Mouse (Mus musculus): ENCODE results near the gene Gpatch8.
"Not testable (repeated sequence)": the region's sequence is repeated elsewhere in the genome, so short reads cannot be mapped to it uniquely, and the experiment has no call there.

Gene Gpatch8

GRCm38 (mm10) chr11:102572866-102573663 is 16.9 kb upstream of the Gpatch8 start:
- no peak for DNase-seq (ENCODE audit: low read depth, low spot score)

GRCm38 (mm10) chr11:102568756-102569377 is 12.7 kb upstream of the Gpatch8 start:
- no peak for DNase-seq (ENCODE audit: low read depth, low spot score)

- DNase-seq (ENCODE audit: low read depth, low spot score), result no peak
Measured at GRCm38 (mm10) chr11:102568191-102568590, 12.0 kb upstream of the Gpatch8 start.

- DNase-seq (ENCODE audit: low read depth, low spot score), result no peak
Measured at GRCm38 (mm10) chr11:102567723-102568122, 11.5 kb upstream of the Gpatch8 start.

GRCm38 (mm10) chr11:102567157-102567556 is 11.0 kb upstream of the Gpatch8 start:
- no peak for DNase-seq (ENCODE audit: low read depth, low spot score)

- no peak for DNase-seq (ENCODE audit: low read depth, low spot score)
Measured at GRCm38 (mm10) chr11:102566290-102566689, 10.1 kb upstream of the Gpatch8 start.

- no peak for DNase-seq (ENCODE audit: low read depth, low spot score)
Measured at GRCm38 (mm10) chr11:102565741-102566140, 9.5 kb upstream of the Gpatch8 start.

GRCm38 (mm10) chr11:102564952-102565671 is 8.9 kb upstream of the Gpatch8 start:
- DNase-seq (ENCODE audit: low read depth, low spot score), result not testable (repeated sequence)

- no peak for DNase-seq (ENCODE audit: low read depth, low spot score)
Measured at GRCm38 (mm10) chr11:102558704-102559103, 2.5 kb upstream of the Gpatch8 start.

GRCm38 (mm10) chr11:102557386-102557785 is 1.2 kb upstream of the Gpatch8 start:
- DNase-seq (ENCODE audit: low read depth, low spot score), result no peak

- no peak for DNase-seq (ENCODE audit: low read depth, low spot score)
Measured at GRCm38 (mm10) chr11:102556716-102557074, 503 bp upstream of the Gpatch8 start.

- no peak for DNase-seq (ENCODE audit: low read depth, low spot score)
Measured at GRCm38 (mm10) chr11:102555400-102556030, 677 bp downstream of the Gpatch8 start.

GRCm38 (mm10) chr11:102552051-102552450 is 4.1 kb downstream of the Gpatch8 start:
- no peak for DNase-seq (ENCODE audit: low read depth, low spot score)

- no peak for DNase-seq (ENCODE audit: low read depth, low spot score)
Measured at GRCm38 (mm10) chr11:102551176-102551575, 5.0 kb downstream of the Gpatch8 start.

GRCm38 (mm10) chr11:102541471-102541870 is 14.7 kb downstream of the Gpatch8 start:
- DNase-seq (ENCODE audit: low read depth, low spot score), result no peak

GRCm38 (mm10) chr11:102540286-102540685 is 15.9 kb downstream of the Gpatch8 start:
- not testable (repeated sequence) for DNase-seq (ENCODE audit: low read depth, low spot score)

GRCm38 (mm10) chr11:102539690-102540089 is 16.5 kb downstream of the Gpatch8 start:
- no peak for DNase-seq (ENCODE audit: low read depth, low spot score)

GRCm38 (mm10) chr11:102536210-102536609 is 20.0 kb downstream of the Gpatch8 start:
- DNase-seq (ENCODE audit: low read depth, low spot score), result no peak

GRCm38 (mm10) chr11:102534078-102534477 is 22.1 kb downstream of the Gpatch8 start:
- no peak for DNase-seq (ENCODE audit: low read depth, low spot score)

GRCm38 (mm10) chr11:102531425-102531824 is 24.8 kb downstream of the Gpatch8 start:
- no peak for DNase-seq (ENCODE audit: low read depth, low spot score)

- DNase-seq (ENCODE audit: low read depth, low spot score), result no peak
Measured at GRCm38 (mm10) chr11:102514793-102515424, 41.3 kb downstream of the Gpatch8 start.

GRCm38 (mm10) chr11:102510226-102510625 is 46.0 kb downstream of the Gpatch8 start:
- no peak for DNase-seq (ENCODE audit: low read depth, low spot score)
